Mouse (Mus musculus): ENCODE results near the gene Fermt3.

- no peak for TF ChIP-seq POLR2A (IDR thresholded peaks at IDR 0.05; ENCODE audit: insufficient read depth, low read depth, low read length)
- TF ChIP-seq CTCF (IDR thresholded peaks at IDR 0.05) = no peak
Observed at GRCm38 (mm10) chr19:7041171-7041570, 21.9 kb upstream of the Fermt3 start.
